Mouse (Mus musculus): ENCODE measurements around the gene Mmd. TPM values are rescaled to one million over a fixed set of nuclear protein-coding genes. Genes with fewer than 3 reads are reported as not detected.

Mmd gene
- 75.3 and 121 TPM in 2 replicates for polyA plus RNA-seq (2016; fragmentation: Nextera tagmentation; extraction: Ambion mirVana)

DNA sequence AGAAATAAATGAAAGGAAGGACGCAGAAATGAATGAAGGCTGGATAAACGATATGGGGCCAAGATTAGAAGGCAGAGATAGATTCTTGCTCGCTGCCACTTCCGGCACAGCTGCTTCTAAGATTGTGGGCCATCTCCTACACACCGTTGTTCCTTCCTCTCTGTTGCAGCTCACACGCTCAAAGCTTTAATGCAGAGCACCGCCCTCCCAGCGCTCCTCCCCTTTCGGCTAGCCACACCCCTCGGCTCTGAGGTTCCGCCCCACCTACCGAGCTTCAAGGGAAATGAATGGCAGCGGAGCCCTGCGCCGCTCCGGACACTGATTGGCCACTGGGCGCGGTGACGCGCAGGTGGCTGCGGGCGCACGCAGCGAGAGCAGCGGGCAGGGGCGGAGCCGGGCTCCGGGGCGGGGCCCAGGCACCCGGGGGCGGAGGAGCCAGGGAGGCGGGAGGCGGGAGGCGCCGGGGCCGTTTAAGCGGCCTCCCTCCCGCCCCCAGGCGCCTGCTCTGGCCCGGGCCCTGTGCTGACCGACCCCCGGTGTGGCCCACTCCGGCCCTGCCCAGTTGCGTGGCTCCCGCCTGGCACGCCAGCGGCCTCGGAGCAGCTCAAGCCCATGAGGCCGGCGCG is at the start of gene Mmd:
Gene Mmd, plus strand, starts transcription at position 432 of the 626 bp plus-strand sequence.
- H3K4me1 ChIP-seq, result peaks cover 35% of the 10 kb centered on the region
- WGBS, result under 1% methylated on average over 42 of the region's 51 CpGs

DNA sequence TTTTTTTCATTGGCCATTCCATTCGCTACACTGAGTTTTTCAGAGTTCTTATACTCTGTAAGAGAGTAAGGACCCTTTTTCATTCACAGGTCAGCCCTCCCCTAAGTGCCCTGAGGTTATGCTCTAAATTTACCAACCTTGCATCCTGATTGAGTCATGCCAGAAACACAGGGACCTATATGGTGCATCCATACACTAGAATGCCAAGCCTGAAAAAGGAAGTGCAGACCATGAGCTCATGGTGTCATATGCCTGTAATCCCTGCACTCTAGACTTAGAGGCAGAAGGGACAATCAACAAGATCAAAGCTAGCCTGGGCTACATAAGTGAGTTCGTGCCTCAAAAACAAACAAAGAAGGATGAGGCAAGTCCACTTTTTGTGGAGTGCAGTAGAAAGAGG is 48.4 kb upstream of the Mmd start:
- Histone ChIP-seq H3K27me3 (ENCODE audit: insufficient read depth, poor library complexity, severe bottlenecking) (no peaks in the 10 kb centered on the region), H3K4me3 (no peak overlapping the region), H3K27ac (no peak overlapping the region), H3K4me1 (no peaks in the 10 kb centered on the region), H3K36me3 (no peaks in the 10 kb centered on the region), H3K9me3 (no peaks in the 10 kb centered on the region)
- DNase-seq (ENCODE audit: low spot score), result no peak
- WGBS, result 82% methylated on average over 2 of the region's 2 CpGs

More for the DNA sequence above, at the start of gene Mmd:
- Histone ChIP-seq H3K27me3 (ENCODE audit: insufficient read depth, poor library complexity, severe bottlenecking) (no peaks in the 10 kb centered on the region), H3K36me3 (0 out of 2 replicates have a peak, but pooled peaks cover 4% of the 10 kb centered on the region), H3K27ac (peak within 1 kb of the TSS; percentile 98), H3K9me3 (no peaks in the 10 kb centered on the region), H3K4me3 (peak within 1 kb of the TSS; percentile 94)
- DNase-seq (ENCODE audit: low spot score), result peak; percentile 99

GRCm38 (mm10) chr11:90214246-90214645 is 35.0 kb upstream of the Mmd start:
- no peak overlapping the region for H3K27ac ChIP-seq
- H3K9me3 ChIP-seq, result no peaks in the 10 kb centered on the region; the same call in 1 of the 2 replicates
- H3K36me3 ChIP-seq, result no peaks in the 10 kb centered on the region
- no peak overlapping the region for H3K4me3 ChIP-seq
- no peak for DNase-seq (ENCODE audit: low spot score)
- no peaks in the 10 kb centered on the region for H3K27me3 ChIP-seq (ENCODE audit: insufficient read depth, poor library complexity, severe bottlenecking)
- 0 out of 2 replicates have a peak, but pooled peaks cover 2% of the 10 kb centered on the region for H3K4me1 ChIP-seq
- 83% methylated on average over 7 of the region's 7 CpGs for WGBS

DNA sequence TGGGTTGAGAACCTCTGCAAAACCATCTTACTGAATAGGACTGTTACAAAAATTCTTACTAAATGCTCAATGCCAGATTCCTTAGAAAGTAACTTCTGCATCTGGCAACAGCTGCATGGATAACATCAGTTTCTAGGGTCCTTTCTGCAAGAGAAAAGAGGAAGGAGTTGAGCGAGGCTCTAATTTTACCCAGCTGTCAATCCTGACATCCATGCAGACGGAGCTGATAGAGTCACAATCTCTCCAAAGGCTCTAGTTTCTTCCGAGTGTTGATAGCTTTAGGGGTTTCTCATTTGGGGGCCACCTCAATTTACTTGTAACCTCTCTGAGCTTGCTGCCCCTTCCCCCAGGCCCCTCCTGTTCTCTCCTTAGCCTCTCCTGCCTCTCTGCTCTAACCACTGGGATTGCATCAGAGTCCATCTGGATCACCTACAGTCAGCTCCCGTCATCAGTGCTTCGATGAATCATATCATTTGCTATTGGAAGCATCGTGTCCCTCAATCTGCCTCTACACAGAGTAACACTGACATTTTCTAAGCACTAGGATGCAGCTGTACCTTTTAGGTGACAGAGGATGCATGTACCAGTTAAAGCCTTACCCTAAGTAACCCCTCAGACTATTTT is 29.1 kb upstream of the Mmd start:
- no peak for DNase-seq (ENCODE audit: low spot score)
- Histone ChIP-seq H3K4me3 (no peak overlapping the region), H3K4me1 (peaks cover 16% of the 10 kb centered on the region), H3K36me3 (no peaks in the 10 kb centered on the region), H3K27me3 (ENCODE audit: insufficient read depth, poor library complexity, severe bottlenecking) (no peaks in the 10 kb centered on the region), H3K27ac (no peak overlapping the region), H3K9me3 (no peaks in the 10 kb centered on the region)
- 34% methylated on average over 6 of the region's 6 CpGs for WGBS

DNA sequence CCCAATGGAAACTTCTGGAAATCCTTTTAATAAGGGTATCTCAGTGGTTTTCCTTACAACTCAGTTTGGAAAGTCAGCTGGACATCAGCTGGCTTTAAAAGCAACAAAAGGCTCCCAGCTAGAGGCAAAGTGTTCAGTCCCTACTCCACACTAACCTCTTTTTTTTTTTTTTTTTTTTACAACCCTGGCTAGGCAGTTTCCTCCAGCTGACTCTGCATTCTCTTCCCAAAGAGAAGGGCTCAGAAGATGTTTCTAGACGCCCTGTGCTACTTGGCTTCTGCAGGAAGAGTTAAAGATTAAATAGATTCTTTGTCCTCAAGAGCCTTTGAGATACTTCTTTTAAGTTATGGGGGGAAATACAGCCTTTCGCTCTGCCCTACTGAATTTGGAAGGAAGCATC is 28.5 kb upstream of the Mmd start:
- 37% methylated on average over 2 of the region's 2 CpGs for WGBS
- H3K9me3 ChIP-seq, result no peaks in the 10 kb centered on the region

GRCm38 (mm10) chr11:90224914-90225470 is 24.3 kb upstream of the Mmd start:
- Histone ChIP-seq H3K9me3 (no peaks in the 10 kb centered on the region), H3K27ac (peak overlapping the region; percentile 64), H3K4me3 (no peak overlapping the region), H3K27me3 (ENCODE audit: insufficient read depth, poor library complexity, severe bottlenecking) (no peaks in the 10 kb centered on the region), H3K4me1 (peaks cover 25% of the 10 kb centered on the region), H3K36me3 (no peaks in the 10 kb centered on the region)
- WGBS, result 19% methylated on average over 11 of the region's 11 CpGs
- no peak for DNase-seq (ENCODE audit: low spot score)

More for the DNA sequence above, 28.5 kb upstream of the Mmd start:
- H3K36me3 ChIP-seq, result no peaks in the 10 kb centered on the region
- H3K27me3 ChIP-seq (ENCODE audit: insufficient read depth, poor library complexity, severe bottlenecking), result no peaks in the 10 kb centered on the region
- H3K27ac ChIP-seq, result no peak overlapping the region
- peaks cover 22% of the 10 kb centered on the region for H3K4me1 ChIP-seq
- DNase-seq (ENCODE audit: low spot score), result no peak
- no peak overlapping the region for H3K4me3 ChIP-seq

DNA sequence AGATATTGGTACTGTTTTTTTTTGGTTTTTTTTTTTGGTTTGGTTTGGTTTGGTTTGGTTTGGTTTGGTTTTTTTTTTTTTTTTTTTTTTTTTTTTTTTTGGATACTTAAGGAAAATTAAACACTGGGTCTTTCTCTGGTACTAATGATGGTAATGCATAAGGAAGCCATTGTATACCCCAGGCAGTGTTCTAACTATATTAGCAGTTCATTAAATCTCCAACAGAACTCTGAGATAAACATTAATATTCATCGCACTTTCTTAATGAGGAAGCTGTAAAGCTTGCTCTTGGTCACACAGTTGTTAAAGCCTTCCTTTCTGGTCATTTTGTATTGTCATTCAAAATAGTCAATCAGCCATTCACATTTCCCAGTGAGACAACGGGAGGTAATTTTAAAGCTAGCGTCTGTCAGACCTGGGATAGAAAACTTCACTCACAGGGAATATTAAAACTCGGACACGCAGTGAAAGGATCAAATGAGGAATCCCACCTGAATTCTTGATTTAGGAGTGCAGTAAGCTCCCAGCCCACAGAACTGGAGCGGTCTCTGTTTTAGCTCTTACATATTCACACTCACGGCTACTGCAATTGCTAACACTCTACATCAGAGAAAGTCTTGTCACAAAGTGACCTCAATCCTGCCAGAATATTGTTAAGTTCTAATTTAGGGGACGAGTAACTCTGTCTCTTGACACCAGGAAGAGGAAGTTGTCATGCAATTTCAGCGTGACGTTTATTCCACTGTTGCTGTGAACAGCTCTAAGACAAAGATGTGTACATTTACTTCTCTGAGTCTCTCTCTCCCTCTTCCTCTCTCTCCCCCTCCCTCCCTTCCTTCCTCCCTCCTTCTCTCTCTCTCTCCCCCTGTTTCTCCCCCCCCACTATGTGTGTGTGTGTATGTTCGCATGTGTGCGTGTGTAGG is 22.0 kb upstream of the Mmd start:
- H3K27ac ChIP-seq, result no peak overlapping the region
- DNase-seq (ENCODE audit: low spot score), result no peak
- no peak overlapping the region for H3K4me3 ChIP-seq
- no peaks in the 10 kb centered on the region for H3K36me3 ChIP-seq
- 70% methylated on average over 12 of the region's 12 CpGs for WGBS
- no peaks in the 10 kb centered on the region for H3K27me3 ChIP-seq (ENCODE audit: insufficient read depth, poor library complexity, severe bottlenecking)
- H3K9me3 ChIP-seq, result no peaks in the 10 kb centered on the region
- peaks cover 30% of the 10 kb centered on the region for H3K4me1 ChIP-seq

DNA sequence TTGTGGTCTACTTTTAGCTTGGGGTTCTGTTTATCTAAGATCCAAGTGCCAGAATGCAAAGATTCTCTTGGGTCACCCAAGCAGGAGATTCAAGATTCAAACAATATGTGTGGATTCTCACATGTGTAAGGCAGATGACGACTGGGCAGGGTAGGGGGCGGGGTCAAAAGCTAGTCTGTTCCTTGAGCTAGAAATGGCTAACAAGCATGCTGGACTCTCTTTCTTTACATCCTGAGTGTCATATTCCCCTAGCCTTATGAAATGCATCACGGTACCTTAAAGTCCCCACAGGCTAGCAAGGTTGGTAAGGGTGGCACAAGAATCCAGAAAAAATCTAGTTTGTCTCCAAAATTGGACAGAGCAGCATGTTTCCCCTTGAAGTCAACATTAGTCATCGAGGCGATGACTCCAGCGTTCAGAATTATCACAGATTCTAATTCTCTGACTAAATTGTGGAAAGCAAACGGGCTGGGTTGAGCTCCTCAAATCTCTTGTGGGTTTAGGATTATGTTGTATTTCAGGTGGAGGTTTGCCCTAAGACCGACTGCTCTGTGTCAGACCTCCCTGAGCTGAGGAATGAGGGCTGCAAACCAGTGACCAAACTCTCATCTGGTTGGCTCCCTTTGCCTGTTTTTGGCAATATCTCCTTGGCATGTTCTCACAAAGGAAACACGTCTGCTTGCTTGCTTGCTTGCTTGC is 20.9 kb upstream of the Mmd start:
- DNase-seq (ENCODE audit: low spot score), result no peak

DNA sequence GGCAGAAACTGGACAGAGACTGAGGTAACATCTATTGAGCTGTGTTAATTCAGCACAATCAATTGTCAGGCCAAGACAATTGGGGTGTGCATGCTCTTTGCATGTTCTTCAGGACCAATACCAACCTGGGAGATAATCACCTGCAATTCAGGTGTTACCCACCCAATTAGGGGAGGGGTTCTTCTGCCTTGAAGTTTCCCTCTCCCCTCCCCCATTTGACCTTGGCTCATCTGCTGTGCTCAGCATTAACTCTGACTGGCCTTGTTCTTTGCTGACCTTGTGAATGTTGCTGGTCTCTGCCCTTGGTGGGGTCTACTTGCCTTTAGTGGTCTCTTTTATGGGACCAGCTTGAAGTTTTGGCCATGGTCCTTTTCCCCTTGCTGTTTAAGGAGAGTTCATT is 19.5 kb upstream of the Mmd start:
- Histone ChIP-seq H3K27ac (peak overlapping the region; percentile 47; the same call in 1 of the 2 replicates), H3K36me3 (no peaks in the 10 kb centered on the region), H3K9me3 (no peaks in the 10 kb centered on the region), H3K4me1 (peaks cover 31% of the 10 kb centered on the region), H3K4me3 (no peak overlapping the region), H3K27me3 (ENCODE audit: insufficient read depth, poor library complexity, severe bottlenecking) (no peaks in the 10 kb centered on the region)
- no peak for DNase-seq (ENCODE audit: low spot score)

More for the DNA sequence above, 20.9 kb upstream of the Mmd start:
- WGBS, result 79% methylated on average over 9 of the region's 9 CpGs
- Histone ChIP-seq H3K27ac (no peak overlapping the region), H3K36me3 (no peaks in the 10 kb centered on the region), H3K9me3 (no peaks in the 10 kb centered on the region), H3K4me1 (peaks cover 35% of the 10 kb centered on the region), H3K27me3 (ENCODE audit: insufficient read depth, poor library complexity, severe bottlenecking) (no peaks in the 10 kb centered on the region), H3K4me3 (no peak overlapping the region)

DNA sequence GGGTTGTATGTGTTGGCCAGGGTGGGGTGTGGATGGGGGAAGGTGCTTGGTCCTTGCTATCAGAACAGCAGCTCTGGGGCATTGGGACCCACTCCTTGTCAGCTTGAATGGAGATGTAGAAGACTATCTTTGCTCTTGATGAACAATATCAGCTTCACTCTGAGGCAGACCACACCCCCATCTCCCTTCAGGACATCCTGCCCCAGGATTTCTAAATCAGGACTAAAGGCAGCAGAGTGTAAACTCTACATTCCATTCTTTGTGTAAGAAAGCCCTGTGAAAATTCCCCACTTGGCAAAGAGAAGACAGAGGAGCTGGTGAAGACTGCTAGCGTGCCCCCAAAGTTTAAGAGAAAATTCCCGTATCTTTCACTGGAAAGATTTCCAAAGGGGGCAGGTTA is 18.6 kb upstream of the Mmd start:
- Histone ChIP-seq H3K4me3 (no peak overlapping the region), H3K27ac (peak overlapping the region; percentile 47), H3K9me3 (no peaks in the 10 kb centered on the region), H3K27me3 (ENCODE audit: insufficient read depth, poor library complexity, severe bottlenecking) (no peaks in the 10 kb centered on the region), H3K36me3 (no peaks in the 10 kb centered on the region), H3K4me1 (peaks cover 22% of the 10 kb centered on the region)
- WGBS, result 57% methylated on average over 2 of the region's 2 CpGs
- DNase-seq (ENCODE audit: low spot score), result no peak

GRCm38 (mm10) chr11:90231631-90232030 is 17.6 kb upstream of the Mmd start:
- no peak overlapping the region for H3K4me3 ChIP-seq
- H3K4me1 ChIP-seq, result peaks cover 20% of the 10 kb centered on the region
- no peaks in the 10 kb centered on the region for H3K27me3 ChIP-seq (ENCODE audit: insufficient read depth, poor library complexity, severe bottlenecking)
- WGBS, result 61% methylated on average over 2 of the region's 2 CpGs
- H3K36me3 ChIP-seq, result no peaks in the 10 kb centered on the region
- no peak for DNase-seq (ENCODE audit: low spot score)
- H3K27ac ChIP-seq, result no peak overlapping the region
- no peaks in the 10 kb centered on the region for H3K9me3 ChIP-seq

DNA sequence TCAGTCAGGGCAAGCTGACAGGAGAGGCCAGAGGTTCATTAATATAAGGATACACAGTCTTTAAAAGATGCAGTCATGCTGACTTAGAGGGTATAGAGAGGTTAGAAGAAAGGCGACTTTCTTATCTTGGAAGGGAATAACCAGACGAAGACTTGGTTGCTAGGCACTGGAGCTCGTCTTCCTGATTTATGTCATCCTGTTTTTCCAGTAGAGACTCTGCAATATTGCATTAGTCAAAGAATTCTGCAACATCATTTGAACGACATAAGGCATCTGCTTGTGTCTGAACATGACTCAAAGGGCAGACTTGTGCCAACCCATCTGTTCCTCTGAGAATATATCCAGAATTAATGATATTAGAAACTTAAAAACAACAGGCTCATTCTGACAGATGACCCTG is 16.6 kb upstream of the Mmd start:
- no peaks in the 10 kb centered on the region for H3K9me3 ChIP-seq
- H3K4me1 ChIP-seq, result peaks cover 20% of the 10 kb centered on the region
- no peaks in the 10 kb centered on the region for H3K36me3 ChIP-seq
- no peaks in the 10 kb centered on the region for H3K27me3 ChIP-seq (ENCODE audit: insufficient read depth, poor library complexity, severe bottlenecking)
- no peak for DNase-seq (ENCODE audit: low spot score)
- no peak overlapping the region for H3K27ac ChIP-seq
- 33% methylated on average over 4 of the region's 4 CpGs for WGBS
- H3K4me3 ChIP-seq, result no peak overlapping the region
